Mouse (Mus musculus) limb, embryonic 11.5 days (tissue): Measurements from ENCODE around the gene Dnajc4. TPM values are rescaled to one million over a fixed set of nuclear protein-coding genes. Genes with fewer than 3 reads are reported as not detected.

Experiments
- ATAC-seq: fragments of 200-750 bp; cut with Nextera tagmentation; 2 replicates; pipeline ENCODE4 v1.8.0; 2017; ENCODE audit warnings: low read depth; ENCODE audit not compliant: insufficient number of reproducible peaks, low FRiP score, low TSS enrichment
- DNase-seq: peaks from one replicate; pipeline ENCODE4 v3.0.0-alpha.2; 2015; ENCODE audit warnings: low spot score
- H3K27ac ChIP-seq: fragments of 300-500 bp; sonication (generic); replicated peaks from 2 replicates; pipeline ENCODE4 v1.5.1; 2014; ENCODE audit warnings: low read depth, mild to moderate bottlenecking, low read length
- H3K27me3 ChIP-seq: fragments of 300-500 bp; sonication (generic); 2 replicates; pipeline ENCODE4 v1.6.1; 2014; ENCODE audit warnings: mild to moderate bottlenecking, low read length, mixed read lengths; ENCODE audit not compliant: control insufficient read depth, insufficient read depth
- H3K36me3 ChIP-seq: fragments of 300-500 bp; sonication (generic); 2 replicates; pipeline ENCODE4 v1.6.1; 2014; ENCODE audit warnings: mild to moderate bottlenecking, low read length, moderate library complexity, mixed read lengths; ENCODE audit not compliant: control insufficient read depth, insufficient read depth
- H3K4me1 ChIP-seq: fragments of 300-500 bp; sonication (generic); 2 replicates; pipeline ENCODE4 v1.6.1; 2014; ENCODE audit warnings: low read length, mixed read lengths; ENCODE audit not compliant: control insufficient read depth, insufficient read depth
- H3K4me2 ChIP-seq: fragments of 300-500 bp; sonication (generic); 2 replicates; pipeline ENCODE4 v1.6.1; 2014; ENCODE audit warnings: low read depth, mild to moderate bottlenecking, moderate library complexity; ENCODE audit not compliant: severe bottlenecking
- H3K4me3 ChIP-seq: fragments of 300-500 bp; sonication (generic); 2 replicates; pipeline ENCODE4 v1.5.1; 2014; ENCODE audit warnings: low read depth, low read length
- H3K9ac ChIP-seq: fragments of 300-500 bp; sonication (generic); 2 replicates; pipeline ENCODE4 v1.6.1; 2014; ENCODE audit warnings: mild to moderate bottlenecking, low read length
- H3K9me3 ChIP-seq: fragments of 300-500 bp; sonication (generic); 2 replicates; pipeline ENCODE4 v1.6.1; 2016; ENCODE audit warnings: low read length; ENCODE audit not compliant: control insufficient read depth
- WGBS: fragments of 180-500 bp; shearing (Covaris S2); extraction: QIAGEN DNeasy Blood & Tissue Kit; methylation state at CpG from one replicate; pipeline ENCODE4 v1.1.7; 2014; 5-methylcytosine and 5-hydroxymethylcytosine counted together
- polyA plus RNA-seq: library from polyadenylated mRNA; unstranded; fragments of >200 nt; fragmentation: Nextera tagmentation; extraction: Ambion mirVana; gene quantifications from 2 replicates; pipeline ENCODE4 v1.2.1, GENCODE M21; 2014

Gene Dnajc4
- polyA plus RNA-seq, 1 experiment from 2014 or later, result 20.7 TPM

DNA sequence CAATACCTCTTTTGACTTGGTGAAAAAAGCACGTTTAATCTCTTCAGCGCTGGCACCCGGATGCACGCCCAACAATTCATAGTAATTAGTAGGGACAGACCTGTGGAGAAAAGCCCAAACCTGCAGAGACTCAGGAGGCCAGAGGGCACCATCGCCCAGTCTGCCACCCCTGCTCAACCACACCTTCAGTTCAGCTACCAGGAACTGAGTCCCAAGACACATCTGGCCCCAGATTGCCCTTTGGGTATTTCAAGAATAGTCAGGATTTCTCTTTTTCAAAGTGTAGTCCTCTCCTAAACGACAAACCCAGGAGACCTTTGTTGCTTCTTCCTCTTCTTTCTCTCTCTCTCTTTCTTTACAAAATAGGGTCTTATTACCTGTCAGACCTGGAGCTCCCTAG, 1.7 kb downstream of the Dnajc4 start:
- WGBS, result 90% methylated on average over 6 of the region's 6 CpGs

DNA sequence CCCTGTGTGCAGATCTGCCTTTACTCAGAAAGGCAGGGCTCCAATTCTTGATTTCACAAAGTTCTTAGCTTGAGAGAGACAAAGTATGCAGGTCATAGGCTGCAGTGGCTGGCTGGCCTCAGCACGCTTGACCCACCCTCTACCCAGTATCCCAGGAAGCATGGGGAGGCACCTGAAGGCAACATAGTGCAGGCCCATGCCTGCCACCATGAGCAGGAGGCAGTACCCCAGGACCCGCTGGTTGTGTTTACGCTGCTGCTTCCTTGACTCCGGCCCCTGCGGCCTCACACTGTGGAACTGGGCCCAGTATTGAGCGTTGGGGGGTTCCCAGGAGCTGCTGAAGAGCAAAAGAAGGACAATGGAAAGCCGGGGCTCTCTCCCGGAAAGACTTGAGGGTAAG, 3.1 kb downstream of the Dnajc4 start:
- H3K4me2 ChIP-seq, result no peak overlapping the region
- no peaks in the 10 kb centered on the region for H3K27me3 ChIP-seq
- no peak overlapping the region for H3K4me3 ChIP-seq
- peaks cover 19% of the 10 kb centered on the region for H3K4me1 ChIP-seq
- ATAC-seq, result no peak
- WGBS, result 83% methylated on average over 8 of the region's 8 CpGs
- no peak overlapping the region for H3K9ac ChIP-seq
- H3K36me3 ChIP-seq, result peaks cover 3% of the 10 kb centered on the region; the same call in 1 of the 2 replicates
- no peaks in the 10 kb centered on the region for H3K9me3 ChIP-seq
- DNase-seq, result no peak
- no peak overlapping the region for H3K27ac ChIP-seq

More for the DNA sequence above, 1.7 kb downstream of the Dnajc4 start:
- no peaks in the 10 kb centered on the region for H3K27me3 ChIP-seq
- peaks cover 26% of the 10 kb centered on the region for H3K4me1 ChIP-seq
- H3K9ac ChIP-seq, result no peak overlapping the region
- H3K4me2 ChIP-seq, result no peak overlapping the region
- no peak overlapping the region for H3K4me3 ChIP-seq
- H3K9me3 ChIP-seq, result no peaks in the 10 kb centered on the region
- ATAC-seq, result no peak
- no peak overlapping the region for H3K27ac ChIP-seq
- no peaks in the 10 kb centered on the region for H3K36me3 ChIP-seq
- DNase-seq, result no peak

DNA sequence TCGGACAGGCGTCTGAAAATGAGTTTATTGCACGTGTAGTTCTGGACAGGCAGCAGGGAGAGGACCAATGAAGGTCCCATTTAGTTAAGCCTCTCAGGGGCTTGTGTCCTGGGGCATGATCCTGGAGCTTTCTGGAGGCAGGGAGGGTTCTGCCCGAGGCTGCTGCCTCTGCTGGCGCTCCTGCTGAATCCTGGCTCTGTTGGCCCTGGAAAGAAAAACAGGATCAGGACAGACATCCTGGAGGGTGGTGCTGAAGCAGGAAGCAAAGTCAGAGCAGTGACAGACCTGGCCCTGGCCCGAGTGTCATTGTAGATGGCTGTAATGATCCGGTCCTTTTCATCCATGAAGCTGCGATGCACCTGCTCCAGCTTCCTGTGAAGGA, 4.5 kb downstream of the Dnajc4 start:
- Histone ChIP-seq H3K9me3 (no peaks in the 10 kb centered on the region), H3K27ac (no peak overlapping the region; the same call in 1 of the 2 replicates), H3K4me1 (peaks cover 19% of the 10 kb centered on the region), H3K27me3 (no peaks in the 10 kb centered on the region), H3K4me3 (peak overlapping the region; percentile 74), H3K9ac (peak overlapping the region; percentile 91), H3K36me3 (peaks cover 5% of the 10 kb centered on the region), H3K4me2 (peak overlapping the region; percentile 88)
- ATAC-seq (no peak), DNase-seq (no peak)
- 6% methylated on average over 8 of the region's 8 CpGs for WGBS

DNA sequence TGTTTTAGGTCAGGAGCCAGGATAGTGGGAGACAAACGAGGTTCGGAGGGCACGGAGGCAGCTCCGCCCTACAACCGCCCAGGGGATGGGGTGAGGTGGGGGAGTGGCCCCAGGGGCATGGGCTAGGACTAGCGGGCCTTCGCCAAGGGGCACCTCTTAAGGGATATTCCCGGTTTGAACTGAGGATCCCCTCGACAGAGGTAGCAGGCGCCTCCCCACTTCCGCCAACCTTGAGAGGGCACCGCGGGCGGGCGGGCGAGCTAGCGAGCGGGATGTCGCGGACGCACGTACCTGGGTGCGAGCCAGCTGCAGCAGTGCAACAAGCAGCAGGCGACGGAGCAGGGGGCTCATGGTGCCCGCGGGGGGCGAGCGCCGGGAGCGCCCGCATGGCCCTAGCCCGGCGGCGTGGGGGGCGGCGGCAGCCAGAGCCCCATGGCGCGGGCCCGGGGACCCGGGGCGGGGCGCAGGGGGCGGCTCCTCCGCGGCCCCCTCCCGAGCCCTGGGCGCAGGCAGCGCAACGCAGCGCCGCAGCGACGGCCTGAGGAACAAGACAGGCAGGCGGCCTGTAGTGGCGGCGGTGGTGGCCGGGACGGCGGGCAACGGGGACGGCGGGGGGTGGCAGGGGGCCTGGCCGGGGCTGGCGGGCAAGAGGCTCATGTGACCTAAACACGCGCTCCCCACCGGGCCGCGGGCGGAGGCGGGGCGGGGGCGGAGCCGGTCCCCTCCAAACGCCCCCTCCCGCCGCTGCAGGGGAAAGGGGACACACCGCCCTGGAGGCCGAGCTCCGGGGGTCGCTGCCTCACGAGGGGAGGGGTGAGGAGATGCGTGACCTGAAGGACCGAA, 5.1 kb downstream of the Dnajc4 start, which contains the start of gene Vegfb:
Gene Vegfb, minus strand, starts transcription at position 591 of the 843 bp plus-strand sequence.
- Histone ChIP-seq H3K4me3 (peak within 1 kb of the TSS; percentile 74), H3K27ac (peak within 1 kb of the TSS; percentile 79), H3K4me1 (peaks cover 19% of the 10 kb centered on the region), H3K9me3 (no peaks in the 10 kb centered on the region), H3K4me2 (peak within 1 kb of the TSS; percentile 88), H3K27me3 (no peaks in the 10 kb centered on the region), H3K9ac (peak within 1 kb of the TSS; percentile 91), H3K36me3 (peaks cover 8% of the 10 kb centered on the region)
- peak; percentile 74 for DNase-seq
- WGBS, result under 1% methylated on average over 71 of the region's 85 CpGs
- peak; percentile 27; the same call in 1 of the 2 replicates for ATAC-seq

DNA sequence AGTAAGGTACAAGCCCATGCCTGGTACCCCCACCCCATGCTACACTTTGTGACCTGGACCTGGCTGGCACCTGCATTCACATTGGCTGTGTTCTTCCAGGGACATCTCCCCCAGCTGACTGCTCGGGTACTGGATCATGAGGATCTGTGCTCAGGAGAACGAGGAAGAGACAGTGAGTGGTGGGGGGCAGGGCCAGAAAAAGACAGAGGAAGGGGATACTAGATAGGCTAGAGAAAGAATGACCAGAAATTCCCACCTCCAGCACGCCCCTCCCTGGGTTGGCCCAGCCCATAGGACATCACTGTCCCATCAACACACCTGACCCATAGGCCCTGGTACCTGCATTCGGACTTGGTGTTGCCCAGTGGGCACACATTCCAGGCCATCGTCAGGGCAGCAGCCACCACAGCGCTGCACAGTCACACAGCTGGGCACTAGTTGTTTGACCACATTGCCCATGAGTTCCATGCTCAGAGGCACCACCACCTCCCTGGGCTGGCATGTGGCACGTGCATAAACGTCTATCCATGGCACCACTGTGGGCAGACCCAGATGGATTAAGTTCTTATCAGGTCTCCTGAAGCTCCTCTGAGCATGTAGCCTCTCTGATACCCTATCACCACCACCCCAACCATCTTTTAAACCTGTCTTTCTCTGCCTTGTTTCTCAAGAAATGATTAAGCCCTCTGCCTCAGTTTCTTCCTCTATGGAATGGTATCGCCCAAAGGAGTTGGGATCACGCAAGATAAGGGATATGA, 6.2 kb downstream of the Dnajc4 start:
- WGBS, result 80% methylated on average over 10 of the region's 10 CpGs
- H3K9me3 ChIP-seq, result no peaks in the 10 kb centered on the region
- no peak overlapping the region for H3K27ac ChIP-seq
- H3K27me3 ChIP-seq, result no peaks in the 10 kb centered on the region
- ATAC-seq, result no peak
- peak overlapping the region; percentile 91; the same call in 1 of the 2 replicates for H3K9ac ChIP-seq
- peak overlapping the region; percentile 74; the same call in 1 of the 2 replicates for H3K4me3 ChIP-seq
- no peak for DNase-seq
- H3K36me3 ChIP-seq, result peaks cover 11% of the 10 kb centered on the region
- peak overlapping the region; percentile 88 for H3K4me2 ChIP-seq
- H3K4me1 ChIP-seq, result peaks cover 15% of the 10 kb centered on the region

DNA sequence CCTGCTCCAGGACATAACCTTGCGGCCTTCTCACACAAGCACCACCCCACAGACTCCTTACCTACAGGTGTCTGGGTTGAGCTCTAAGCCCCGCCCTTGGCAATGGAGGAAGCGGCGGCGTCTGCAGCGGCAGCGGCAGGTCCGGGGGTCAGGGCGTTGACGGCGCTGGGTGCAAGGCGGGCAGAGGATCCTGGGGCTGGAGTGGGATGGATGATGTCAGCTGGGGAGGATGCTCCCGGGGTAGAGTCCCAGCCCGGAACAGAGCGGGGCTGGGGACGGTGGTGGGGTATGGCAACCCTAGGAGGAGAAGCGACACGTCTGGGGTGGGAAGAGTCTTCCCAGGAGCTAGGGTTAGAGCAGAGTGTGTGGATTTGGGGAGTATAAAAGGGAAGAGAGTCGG, 7.1 kb downstream of the Dnajc4 start:
- H3K4me1 ChIP-seq, result peaks cover 15% of the 10 kb centered on the region
- no peaks in the 10 kb centered on the region for H3K9me3 ChIP-seq
- H3K4me2 ChIP-seq, result no peak overlapping the region
- H3K9ac ChIP-seq, result no peak overlapping the region
- peaks cover 12% of the 10 kb centered on the region for H3K36me3 ChIP-seq
- ATAC-seq, result no peak
- DNase-seq, result no peak
- peak overlapping the region; percentile 5; the same call in 1 of the 2 replicates for H3K4me3 ChIP-seq
- WGBS, result 78% methylated on average over 19 of the region's 19 CpGs
- H3K27ac ChIP-seq, result no peak overlapping the region
- no peaks in the 10 kb centered on the region for H3K27me3 ChIP-seq

DNA sequence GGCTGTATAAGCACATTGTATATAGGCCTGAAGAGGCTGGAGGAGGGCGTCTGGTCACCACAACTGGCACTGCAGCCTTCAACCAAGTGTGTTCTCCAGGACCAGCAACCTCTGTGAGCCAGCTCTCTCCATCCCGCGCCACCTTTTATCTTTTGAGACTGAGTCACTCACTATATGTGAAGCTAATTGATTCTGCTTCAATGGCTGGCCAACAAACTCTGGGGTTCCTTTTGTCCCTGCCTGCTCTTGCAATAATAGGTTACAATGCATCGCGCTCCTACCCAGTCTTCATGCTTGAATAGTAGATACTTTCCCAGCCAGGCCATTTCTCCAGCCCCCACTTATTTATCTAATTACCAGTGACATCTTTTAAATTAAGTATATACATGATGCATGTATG, 8.8 kb downstream of the Dnajc4 start:
- H3K4me1 ChIP-seq, result peaks cover 19% of the 10 kb centered on the region
- H3K36me3 ChIP-seq, result peaks cover 12% of the 10 kb centered on the region
- H3K27ac ChIP-seq, result no peak overlapping the region
- H3K4me3 ChIP-seq, result no peak overlapping the region
- ATAC-seq (no peak), DNase-seq (no peak)
- no peak overlapping the region for H3K9ac ChIP-seq
- H3K4me2 ChIP-seq, result no peak overlapping the region
- H3K27me3 ChIP-seq, result no peaks in the 10 kb centered on the region
- WGBS, result 91% methylated on average over 5 of the region's 5 CpGs
- no peaks in the 10 kb centered on the region for H3K9me3 ChIP-seq

DNA sequence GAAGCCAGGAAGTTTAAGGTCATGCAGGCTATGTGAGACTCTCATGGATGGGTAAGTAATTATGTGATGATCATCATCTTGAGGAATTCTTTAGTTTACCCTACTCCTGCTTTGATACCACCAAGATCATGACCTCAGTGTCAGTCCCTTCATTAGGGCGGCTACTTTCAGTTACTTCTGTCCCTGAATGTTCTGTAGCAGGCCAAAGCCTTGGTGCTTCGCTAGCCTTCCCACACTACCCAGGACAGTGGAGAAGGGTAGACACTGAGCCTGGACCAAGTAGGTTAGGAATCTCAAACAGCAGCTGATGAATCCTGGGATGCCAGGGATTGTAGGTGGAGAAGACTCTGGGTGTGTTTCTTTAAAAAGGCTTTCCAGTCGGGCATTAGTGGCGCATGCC, 10.9 kb downstream of the Dnajc4 start:
- peaks cover 22% of the 10 kb centered on the region for H3K36me3 ChIP-seq
- no peak overlapping the region for H3K4me3 ChIP-seq
- WGBS, result 92% methylated on average over 4 of the region's 4 CpGs
- no peaks in the 10 kb centered on the region for H3K27me3 ChIP-seq
- no peak for DNase-seq
- no peak overlapping the region for H3K9ac ChIP-seq
- peaks cover 17% of the 10 kb centered on the region; the same call in 1 of the 2 replicates for H3K4me1 ChIP-seq
- H3K9me3 ChIP-seq, result no peaks in the 10 kb centered on the region
- no peak overlapping the region for H3K4me2 ChIP-seq
- no peak overlapping the region for H3K27ac ChIP-seq
- no peak for ATAC-seq
